Mouse (Mus musculus) thymus, adult 2 months (tissue): ENCODE measurements around the gene Ghdc.

Experiments used
- CTCF ChIP-seq: fragments of 200-500 bp; IDR thresholded peaks from 2 replicates; pipeline ENCODE4 v1.5.1; 2012; ENCODE audit warnings: mild to moderate bottlenecking, control low read depth, low read length, moderate library complexity, borderline replicate concordance; ENCODE audit not compliant: control insufficient read depth, poor library complexity, insufficient read depth; ENCODE audit errors: extremely low read depth
- POLR2A ChIP-seq: fragments of 200-500 bp; IDR thresholded peaks from 2 replicates; pipeline ENCODE4 v1.6.1; 2012; ENCODE audit warnings: mild to moderate bottlenecking, low read length, control low read depth, moderate library complexity; ENCODE audit not compliant: control insufficient read depth, poor library complexity, insufficient read depth; ENCODE audit errors: extremely low read depth

GRCm38 (mm10) chr11:100752294-100752693 is 18.5 kb downstream of the Ghdc start:
- TF ChIP-seq CTCF, result no peak
- no peak for TF ChIP-seq POLR2A
